Mouse (Mus musculus): ENCODE measurements around the gene Nanog. TPM values are rescaled to one million over a fixed set of nuclear protein-coding genes. Genes with fewer than 3 reads are reported as not detected.

Gene Nanog
- polyA plus RNA-seq, 1 experiment, result not detected

- TF ChIP-seq CTCF (IDR thresholded peaks at IDR 0.05; ENCODE audit: insufficient read depth, low read depth, low read length), result no peak
- TF ChIP-seq POLR2A (IDR thresholded peaks at IDR 0.05; ENCODE audit: insufficient read depth, low read depth, low read length), result no peak
- 70% methylated on average over 5 of the region's 5 CpGs for WGBS
- no peak overlapping the region for H3K4me3 ChIP-seq (ENCODE audit: insufficient read depth, low read depth, low read length)
- peaks cover 3% of the 10 kb centered on the region; the same call in 1 of the 2 replicates for H3K4me1 ChIP-seq (ENCODE audit: control insufficient read depth, insufficient read depth, low read length)
- H3K27ac ChIP-seq (ENCODE audit: insufficient read depth, low read depth, low read length), result no peak overlapping the region
These were observed 38.5 kb upstream of the Nanog start for GRCm38 (mm10) chr6:122668823-122669222.

DNA sequence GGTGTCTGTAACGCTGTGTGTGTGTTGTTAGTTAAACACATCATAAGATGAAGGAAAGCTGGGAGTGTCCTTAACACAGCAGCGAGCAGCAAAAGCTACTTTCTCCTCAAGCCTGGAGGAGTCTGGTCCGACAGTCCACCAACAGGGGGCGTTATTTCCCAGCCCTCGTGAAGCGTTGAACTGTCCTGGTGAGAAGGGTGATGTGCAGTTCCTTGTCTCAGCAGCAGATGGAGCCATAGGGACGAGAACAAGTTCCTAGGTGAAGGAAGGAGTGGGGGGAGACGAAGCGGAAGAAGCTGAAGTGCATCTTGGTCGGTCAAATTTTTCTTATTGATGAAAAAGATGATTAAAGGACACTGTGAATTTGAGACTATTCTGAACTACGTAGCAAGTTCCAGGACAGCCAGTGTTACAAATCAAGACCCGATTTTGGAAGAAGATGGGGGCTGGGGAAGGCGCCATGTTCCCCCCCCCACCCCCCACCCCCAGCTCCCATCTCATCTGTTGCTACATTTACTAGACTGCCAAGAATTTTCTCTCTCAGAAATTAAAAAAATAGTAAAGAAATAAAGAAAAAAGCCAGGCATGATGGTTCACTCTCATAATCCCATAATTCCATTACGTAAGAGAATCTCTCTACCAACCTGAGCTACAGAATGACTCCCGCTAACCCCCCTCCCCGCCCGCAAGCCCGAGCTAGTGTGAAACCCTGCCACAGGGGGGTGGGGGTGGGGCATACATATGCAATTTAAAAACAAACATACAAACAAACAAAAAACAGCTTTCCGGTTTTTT, 37.7 kb upstream of the Nanog start:
- Histone ChIP-seq H3K27ac (ENCODE audit: insufficient read depth, low read depth, low read length) (no peak overlapping the region), H3K4me1 (ENCODE audit: control insufficient read depth, insufficient read depth, low read length) (peaks cover 3% of the 10 kb centered on the region; the same call in 1 of the 2 replicates), H3K4me3 (ENCODE audit: insufficient read depth, low read depth, low read length) (peak overlapping the region; percentile 27)
- WGBS, result 3% methylated on average over 19 of the region's 19 CpGs
- TF ChIP-seq CTCF (IDR thresholded peaks at IDR 0.05; ENCODE audit: insufficient read depth, low read depth, low read length), result peak; percentile 89
- no peak for TF ChIP-seq POLR2A (IDR thresholded peaks at IDR 0.05; ENCODE audit: insufficient read depth, low read depth, low read length)

GRCm38 (mm10) chr6:122670201-122670551, 37.1 kb upstream of the Nanog start:
- H3K27ac ChIP-seq (ENCODE audit: insufficient read depth, low read depth, low read length), result no peak overlapping the region
- H3K4me3 ChIP-seq (ENCODE audit: insufficient read depth, low read depth, low read length), result peak overlapping the region; percentile 27; the same call in 1 of the 2 replicates
- TF ChIP-seq POLR2A (IDR thresholded peaks at IDR 0.05; ENCODE audit: insufficient read depth, low read depth, low read length), result no peak
- 19% methylated on average over 10 of the region's 10 CpGs for WGBS
- peaks cover 3% of the 10 kb centered on the region; the same call in 1 of the 2 replicates for H3K4me1 ChIP-seq (ENCODE audit: control insufficient read depth, insufficient read depth, low read length)

DNA sequence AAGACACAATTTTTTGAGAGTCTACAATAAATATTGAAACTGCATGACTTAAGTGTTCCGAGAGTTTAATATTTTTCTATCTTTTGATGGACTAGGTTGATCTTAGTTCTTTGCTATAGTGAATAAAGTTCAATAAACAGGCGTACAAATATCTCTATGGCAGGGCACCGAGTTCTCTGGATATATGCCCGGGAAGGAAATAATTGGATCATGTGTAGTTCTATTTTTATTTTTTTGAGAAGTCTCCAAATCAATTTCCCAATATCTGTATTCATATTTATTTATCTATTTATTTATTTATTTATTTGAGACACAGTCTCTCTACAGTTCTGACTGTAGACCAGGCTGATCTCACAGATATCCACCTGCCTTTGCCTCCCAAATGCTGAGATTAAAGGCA, 36.4 kb upstream of the Nanog start:
- Histone ChIP-seq H3K27ac (ENCODE audit: insufficient read depth, low read depth, low read length) (no peak overlapping the region), H3K4me1 (ENCODE audit: control insufficient read depth, insufficient read depth, low read length) (peaks cover 3% of the 10 kb centered on the region; the same call in 1 of the 2 replicates), H3K4me3 (ENCODE audit: insufficient read depth, low read depth, low read length) (no peak overlapping the region)
- TF ChIP-seq POLR2A (IDR thresholded peaks at IDR 0.05; ENCODE audit: insufficient read depth, low read depth, low read length) (no peak), CTCF (IDR thresholded peaks at IDR 0.05; ENCODE audit: insufficient read depth, low read depth, low read length) (no peak)
- WGBS, result 90% methylated on average over 4 of the region's 4 CpGs

GRCm38 (mm10) chr6:122672746-122673145, 34.5 kb upstream of the Nanog start:
- Histone ChIP-seq H3K4me3 (ENCODE audit: insufficient read depth, low read depth, low read length) (no peak overlapping the region), H3K4me1 (ENCODE audit: control insufficient read depth, insufficient read depth, low read length) (peaks cover 3% of the 10 kb centered on the region; the same call in 1 of the 2 replicates), H3K27ac (ENCODE audit: insufficient read depth, low read depth, low read length) (no peak overlapping the region)
- no peak for TF ChIP-seq POLR2A (IDR thresholded peaks at IDR 0.05; ENCODE audit: insufficient read depth, low read depth, low read length)
- TF ChIP-seq CTCF (IDR thresholded peaks at IDR 0.05; ENCODE audit: insufficient read depth, low read depth, low read length), result no peak
- 66% methylated on average over 8 of the region's 8 CpGs for WGBS

DNA sequence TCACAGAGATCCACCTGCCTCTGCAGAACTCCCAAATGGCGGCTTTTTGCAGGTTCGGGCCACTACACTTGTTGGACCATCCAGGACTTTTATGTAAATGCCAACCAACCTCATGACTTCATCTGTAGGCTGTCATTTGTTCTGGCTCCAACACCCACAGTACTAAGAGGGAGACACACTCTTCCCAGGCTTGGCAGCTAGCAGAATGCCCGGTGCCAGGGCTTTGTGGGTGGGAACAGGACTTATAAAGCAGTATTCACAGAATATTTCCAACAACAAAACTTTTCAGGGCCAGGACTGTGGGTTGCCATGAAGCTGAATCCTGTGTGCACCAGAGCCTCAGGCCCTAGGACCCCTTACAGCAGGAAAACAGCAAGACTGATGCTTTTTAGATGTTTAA, 24.6 kb upstream of the Nanog start:
- TF ChIP-seq POLR2A (IDR thresholded peaks at IDR 0.05; ENCODE audit: insufficient read depth, low read depth, low read length) (no peak), CTCF (IDR thresholded peaks at IDR 0.05; ENCODE audit: insufficient read depth, low read depth, low read length) (no peak)
- Histone ChIP-seq H3K4me1 (ENCODE audit: control insufficient read depth, insufficient read depth, low read length) (no peaks in the 10 kb centered on the region), H3K27ac (ENCODE audit: insufficient read depth, low read depth, low read length) (no peak overlapping the region), H3K4me3 (ENCODE audit: insufficient read depth, low read depth, low read length) (no peak overlapping the region)
- 60% methylated on average over 3 of the region's 3 CpGs for WGBS

DNA sequence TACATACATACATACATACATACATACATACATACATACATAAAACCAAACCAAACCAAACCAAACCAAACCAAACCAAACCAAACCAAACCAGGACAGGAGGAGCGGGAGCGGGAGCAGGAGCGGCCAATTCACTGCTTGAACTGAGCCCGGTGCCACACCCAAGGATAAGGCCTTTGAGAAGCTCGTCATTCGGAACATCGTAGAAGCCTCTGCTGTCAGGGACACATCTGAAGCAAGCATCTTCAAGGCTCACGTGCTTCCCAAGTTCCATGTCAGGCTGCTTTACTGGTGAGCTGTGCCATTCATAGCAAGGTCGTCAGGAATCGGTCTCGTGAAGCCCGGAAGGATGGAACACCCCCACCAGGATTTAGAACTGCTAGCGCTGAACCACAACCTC, 20.6 kb upstream of the Nanog start:
- no peak overlapping the region for H3K4me3 ChIP-seq (ENCODE audit: insufficient read depth, low read depth, low read length)
- no peak for TF ChIP-seq CTCF (IDR thresholded peaks at IDR 0.05; ENCODE audit: insufficient read depth, low read depth, low read length)
- TF ChIP-seq POLR2A (IDR thresholded peaks at IDR 0.05; ENCODE audit: insufficient read depth, low read depth, low read length), result no peak
- 91% methylated on average over 13 of the region's 13 CpGs for WGBS
- H3K27ac ChIP-seq (ENCODE audit: insufficient read depth, low read depth, low read length), result no peak overlapping the region
- H3K4me1 ChIP-seq (ENCODE audit: control insufficient read depth, insufficient read depth, low read length), result no peaks in the 10 kb centered on the region

GRCm38 (mm10) chr6:122689411-122690055, 17.8 kb upstream of the Nanog start:
- no peak for TF ChIP-seq POLR2A (IDR thresholded peaks at IDR 0.05; ENCODE audit: insufficient read depth, low read depth, low read length)
- TF ChIP-seq CTCF (IDR thresholded peaks at IDR 0.05; ENCODE audit: insufficient read depth, low read depth, low read length), result no peak
- no peaks in the 10 kb centered on the region for H3K4me1 ChIP-seq (ENCODE audit: control insufficient read depth, insufficient read depth, low read length)
- H3K27ac ChIP-seq (ENCODE audit: insufficient read depth, low read depth, low read length), result no peak overlapping the region
- 76% methylated on average over 6 of the region's 6 CpGs for WGBS
- H3K4me3 ChIP-seq (ENCODE audit: insufficient read depth, low read depth, low read length), result no peak overlapping the region

GRCm38 (mm10) chr6:122690082-122690481, 17.2 kb upstream of the Nanog start:
- WGBS, result 86% methylated on average over 5 of the region's 5 CpGs
- H3K27ac ChIP-seq (ENCODE audit: insufficient read depth, low read depth, low read length), result no peak overlapping the region
- H3K4me3 ChIP-seq (ENCODE audit: insufficient read depth, low read depth, low read length), result no peak overlapping the region
- TF ChIP-seq POLR2A (IDR thresholded peaks at IDR 0.05; ENCODE audit: insufficient read depth, low read depth, low read length) (no peak), CTCF (IDR thresholded peaks at IDR 0.05; ENCODE audit: insufficient read depth, low read depth, low read length) (no peak)
- H3K4me1 ChIP-seq (ENCODE audit: control insufficient read depth, insufficient read depth, low read length), result no peaks in the 10 kb centered on the region
